Mouse (Mus musculus): ENCODE data around the gene Hist2h2aa2. TPM values are rescaled to one million over a fixed set of nuclear protein-coding genes. Genes with fewer than 3 reads are reported as not detected.
"Not testable (repeated sequence)": the region's sequence is repeated elsewhere in the genome, so short reads cannot be mapped to it uniquely, and the experiment has no call there.

The Hist2h2aa2 gene
- total RNA-seq, 2 experiments from 2014 or later = 5,007 TPM; not detected in 1

DNA sequence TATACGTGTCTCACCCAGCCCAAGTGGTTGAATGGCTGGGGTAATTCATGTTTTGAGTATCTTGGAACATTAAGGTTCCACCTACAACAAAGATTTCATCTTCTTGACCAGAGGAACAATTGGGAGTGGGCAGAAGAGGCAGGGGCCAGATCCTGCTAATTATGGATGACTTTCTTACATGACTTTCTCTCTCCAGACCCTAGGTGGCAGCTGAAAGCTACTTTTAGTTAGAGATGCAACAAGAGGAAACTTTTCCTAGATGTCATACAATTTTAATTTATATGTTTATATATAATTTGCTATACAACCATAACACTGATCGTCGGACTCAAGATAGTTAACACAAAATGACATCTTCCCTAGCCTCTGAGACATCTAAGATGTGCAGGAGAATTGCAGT, 32.3 kb downstream of the Hist2h2aa2 start:
- ATAC-seq (replicated peaks; ENCODE audit: poor library complexity, severe bottlenecking) = no peak

- no peak for ATAC-seq (replicated peaks; ENCODE audit: poor library complexity, severe bottlenecking)
Observed at GRCm38 (mm10) chr3:96199731-96200130, 40.3 kb downstream of the Hist2h2aa2 start.

DNA sequence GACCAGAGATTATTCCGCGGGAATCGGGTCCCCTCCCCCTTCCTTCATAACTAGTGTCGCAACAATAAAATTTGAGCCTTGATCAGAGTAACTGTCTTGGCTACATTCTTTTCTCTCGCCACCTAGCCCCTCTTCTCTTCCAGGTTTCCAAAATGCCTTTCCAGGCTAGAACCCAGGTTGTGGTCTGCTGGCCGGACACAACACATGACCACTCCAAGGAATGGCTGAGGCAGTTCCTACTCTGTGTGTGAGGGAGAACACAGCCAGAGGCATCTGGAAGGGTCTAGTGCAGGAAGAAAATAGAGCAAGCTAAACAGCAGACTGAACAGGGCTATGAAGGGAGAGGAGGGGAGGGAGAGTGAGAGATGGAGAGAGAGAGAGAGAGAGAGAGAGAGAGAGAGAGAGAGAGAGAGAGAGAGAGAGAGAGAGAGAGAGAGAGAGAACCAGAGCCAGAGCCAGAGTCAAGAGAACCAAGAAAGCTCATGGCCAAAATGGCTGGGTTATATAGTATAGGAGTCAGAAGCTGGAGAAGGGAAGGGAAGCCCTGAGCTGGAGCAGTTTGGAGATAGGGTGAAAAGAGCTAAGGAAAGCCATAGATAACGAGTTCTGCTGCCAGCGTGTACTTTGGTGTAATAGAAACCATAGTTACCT, 41.4 kb downstream of the Hist2h2aa2 start:
- ATAC-seq (replicated peaks; ENCODE audit: poor library complexity, severe bottlenecking) = not testable (repeated sequence)

- peak; percentile 49 for ATAC-seq (replicated peaks; ENCODE audit: poor library complexity, severe bottlenecking)
Observed at GRCm38 (mm10) chr3:96198181-96198580, 41.9 kb downstream of the Hist2h2aa2 start.

GRCm38 (mm10) chr3:96197129-96197749, 42.8 kb downstream of the Hist2h2aa2 start:
- peak; percentile 68 for ATAC-seq (replicated peaks; ENCODE audit: poor library complexity, severe bottlenecking)

DNA sequence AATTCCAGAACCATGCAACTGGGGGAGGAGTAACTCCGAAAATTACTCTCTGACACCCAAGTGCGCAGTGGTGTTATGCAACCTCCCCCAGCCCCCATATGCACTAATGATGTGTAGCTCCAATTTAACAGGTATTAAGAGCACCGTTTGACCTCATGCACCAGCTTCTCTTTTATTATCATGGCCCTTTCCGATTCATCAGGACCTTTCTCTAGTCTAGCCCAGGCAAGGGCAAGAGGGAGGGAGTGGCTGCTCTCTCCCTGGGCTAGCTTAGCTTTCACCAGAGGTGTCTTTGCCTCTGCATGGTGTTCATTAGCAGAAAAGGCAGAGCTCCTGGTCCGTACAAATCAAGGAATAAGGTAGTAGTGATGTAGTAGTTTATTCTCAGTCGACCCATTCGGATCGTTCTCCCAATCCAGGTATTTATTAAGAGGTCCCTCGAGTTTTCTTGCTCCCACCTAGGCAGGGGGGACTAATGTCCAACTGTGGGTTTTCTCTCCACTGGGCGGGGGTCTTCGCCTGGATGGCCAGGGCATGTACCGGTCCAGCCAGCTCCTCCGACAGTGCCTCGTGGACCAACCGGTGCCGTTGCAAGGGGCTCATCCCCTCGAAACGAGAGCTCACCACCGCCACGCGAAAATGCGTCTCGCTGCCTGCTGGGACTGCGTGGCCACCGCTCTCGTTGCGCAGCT, 43.5 kb downstream of the Hist2h2aa2 start:
- no peak for ATAC-seq (replicated peaks; ENCODE audit: poor library complexity, severe bottlenecking)

- no peak for ATAC-seq (replicated peaks; ENCODE audit: poor library complexity, severe bottlenecking)
Observed at GRCm38 (mm10) chr3:96195616-96196313, 44.3 kb downstream of the Hist2h2aa2 start.

DNA sequence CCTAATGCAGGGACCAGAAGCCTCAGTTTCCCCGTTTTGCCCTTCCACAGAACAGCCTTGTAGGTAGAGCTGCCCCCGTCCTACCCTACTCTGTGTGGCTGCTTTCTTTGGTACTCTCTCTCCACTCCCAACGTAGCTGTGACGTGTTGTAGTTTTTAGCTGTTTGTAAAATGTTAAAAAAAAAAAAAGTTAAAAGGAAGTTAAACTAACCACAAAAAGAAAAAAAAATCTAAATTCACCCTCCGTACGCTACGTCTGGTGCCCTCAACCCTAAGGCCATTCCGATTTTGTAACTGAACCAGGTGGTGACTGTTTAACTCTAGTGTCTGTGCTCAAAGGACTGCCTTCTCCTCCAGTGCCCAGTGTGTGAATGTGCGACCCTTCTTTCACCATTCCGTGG, 45.1 kb downstream of the Hist2h2aa2 start:
- ATAC-seq (replicated peaks; ENCODE audit: poor library complexity, severe bottlenecking) = peak; percentile 54

GRCm38 (mm10) chr3:96192977-96193376, 47.1 kb downstream of the Hist2h2aa2 start:
- no peak for ATAC-seq (replicated peaks; ENCODE audit: poor library complexity, severe bottlenecking)

Other genes with a start within 250 kb of the Hist2h2aa2 start
- gene Plekho1, start 244.3 kb downstream of the Hist2h2aa2 start, total RNA-seq (2014; fragmentation: Nextera tagmentation) = 45.7 and 59.7 TPM in 2 replicates
- 30.2 and 31.3 TPM in 2 replicates for gene Plekho1, start 244.3 kb downstream of the Hist2h2aa2 start, total RNA-seq (2017)
- 16.8 and 56.2 TPM in 2 replicates for gene Vps45, start 181.8 kb downstream of the Hist2h2aa2 start, total RNA-seq (2014; fragmentation: Nextera tagmentation)
- 13.1 and 13.6 TPM in 2 replicates for gene Vps45, start 181.8 kb downstream of the Hist2h2aa2 start, total RNA-seq (2017)
- 3.4 and 6.1 TPM in 2 replicates for gene Otud7b, start 135.7 kb downstream of the Hist2h2aa2 start, total RNA-seq (2014; fragmentation: Nextera tagmentation)
- gene Otud7b, start 135.7 kb downstream of the Hist2h2aa2 start, total RNA-seq (2017) = 8.8 and 12.5 TPM in 2 replicates
- not detected in 2 replicates for gene Mtmr11, start 78.3 kb downstream of the Hist2h2aa2 start, total RNA-seq (2014; fragmentation: Nextera tagmentation)
- gene Mtmr11, start 78.3 kb downstream of the Hist2h2aa2 start, total RNA-seq (2017) = 2.6 TPM in 1 of 2 replicates, not detected in the other
- gene Sf3b4, start 67.9 kb downstream of the Hist2h2aa2 start, total RNA-seq (2014; fragmentation: Nextera tagmentation) = 94.6 and 123 TPM in 2 replicates
- gene Sf3b4, start 67.9 kb downstream of the Hist2h2aa2 start, total RNA-seq (2017) = 18.4 and 22.7 TPM in 2 replicates
- gene Sv2a, start 59.1 kb downstream of the Hist2h2aa2 start, total RNA-seq (2014; fragmentation: Nextera tagmentation) = 0.39 and 1.7 TPM in 2 replicates
- gene Sv2a, start 59.1 kb downstream of the Hist2h2aa2 start, total RNA-seq (2017) = 0.21 and 1.7 TPM in 2 replicates
- 9.4 and 44.0 TPM in 2 replicates for gene Bola1, start 20.6 kb downstream of the Hist2h2aa2 start, total RNA-seq (2014; fragmentation: Nextera tagmentation)
- 45.3 and 56.0 TPM in 2 replicates for gene Bola1, start 20.6 kb downstream of the Hist2h2aa2 start, total RNA-seq (2017)
- gene Hist2h2ab, start 20.4 kb downstream of the Hist2h2aa2 start, total RNA-seq (2014; fragmentation: Nextera tagmentation) = 2.9 and 4.4 TPM in 2 replicates
- 239 TPM in 2 replicates for gene Hist2h2ab, start 20.4 kb downstream of the Hist2h2aa2 start, total RNA-seq (2017)
- 11.4 and 41.6 TPM in 2 replicates for gene Hist2h2ac, start 19.4 kb downstream of the Hist2h2aa2 start, total RNA-seq (2014; fragmentation: Nextera tagmentation)
- gene Hist2h2ac, start 19.4 kb downstream of the Hist2h2aa2 start, total RNA-seq (2017) = 2,701 and 3,178 TPM in 2 replicates
- gene Hist2h2be, start 19.2 kb downstream of the Hist2h2aa2 start, total RNA-seq (2014; fragmentation: Nextera tagmentation) = 5.1 and 11.2 TPM in 2 replicates
- gene Hist2h2be, start 19.2 kb downstream of the Hist2h2aa2 start, total RNA-seq (2017) = 3.3 and 4.4 TPM in 2 replicates
- 35.5 and 102 TPM in 2 replicates for gene Hist2h3c2, start 1.1 kb downstream of the Hist2h2aa2 start, total RNA-seq (2014; fragmentation: Nextera tagmentation)
- gene Hist2h3c2, start 1.1 kb downstream of the Hist2h2aa2 start, total RNA-seq (2017) = 160 and 202 TPM in 2 replicates
- gene Hist2h2aa1, start 5.2 kb upstream of the Hist2h2aa2 start, total RNA-seq (2014; fragmentation: Nextera tagmentation) = 15.5 and 20.3 TPM in 2 replicates
- 5,091 and 8,727 TPM in 2 replicates for gene Hist2h2aa1, start 5.2 kb upstream of the Hist2h2aa2 start, total RNA-seq (2017)
- gene Hist2h3c1, start 6.4 kb upstream of the Hist2h2aa2 start, total RNA-seq (2014; fragmentation: Nextera tagmentation) = 2.6 TPM in 1 of 2 replicates, not detected in the other
- 3.9 TPM in 1 of 2 replicates, not detected in the other for gene Hist2h3c1, start 6.4 kb upstream of the Hist2h2aa2 start, total RNA-seq (2017)
- gene Hist2h4, start 23.0 kb upstream of the Hist2h2aa2 start, total RNA-seq (2014; fragmentation: Nextera tagmentation) = 26.9 and 57.4 TPM in 2 replicates
- 89.6 and 103 TPM in 2 replicates for gene Hist2h4, start 23.0 kb upstream of the Hist2h2aa2 start, total RNA-seq (2017)
- 61.4 and 193 TPM in 2 replicates for gene Hist2h3b, start 28.4 kb upstream of the Hist2h2aa2 start, total RNA-seq (2014; fragmentation: Nextera tagmentation)
- gene Hist2h3b, start 28.4 kb upstream of the Hist2h2aa2 start, total RNA-seq (2017) = 408 and 566 TPM in 2 replicates
- gene Hist2h2bb, start 29.5 kb upstream of the Hist2h2aa2 start, total RNA-seq (2014; fragmentation: Nextera tagmentation) = 530 and 902 TPM in 2 replicates
- 6,305 and 6,740 TPM in 2 replicates for gene Hist2h2bb, start 29.5 kb upstream of the Hist2h2aa2 start, total RNA-seq (2017)
- not detected in 2 replicates for gene Fcgr1, start 53.7 kb upstream of the Hist2h2aa2 start, total RNA-seq (2014; fragmentation: Nextera tagmentation)
- 0.04 and 4.6 TPM in 2 replicates for gene Fcgr1, start 53.7 kb upstream of the Hist2h2aa2 start, total RNA-seq (2017)
- gene BC107364, start 212.0 kb upstream of the Hist2h2aa2 start, total RNA-seq (2014; fragmentation: Nextera tagmentation) = not detected in 2 replicates
- not detected in 2 replicates for gene BC107364, start 212.0 kb upstream of the Hist2h2aa2 start, total RNA-seq (2017)